Mouse (Mus musculus): ENCODE measurements around the gene Pck1. TPM values are rescaled to one million over a fixed set of nuclear protein-coding genes. Genes with fewer than 3 reads are reported as not detected.
A peak's percentile ranks its signal among the peaks of the same experiment; 100 is the strongest.

Gene Pck1
- polyA plus RNA-seq, 1 experiment from 2014 or later, result 703 TPM

DNA sequence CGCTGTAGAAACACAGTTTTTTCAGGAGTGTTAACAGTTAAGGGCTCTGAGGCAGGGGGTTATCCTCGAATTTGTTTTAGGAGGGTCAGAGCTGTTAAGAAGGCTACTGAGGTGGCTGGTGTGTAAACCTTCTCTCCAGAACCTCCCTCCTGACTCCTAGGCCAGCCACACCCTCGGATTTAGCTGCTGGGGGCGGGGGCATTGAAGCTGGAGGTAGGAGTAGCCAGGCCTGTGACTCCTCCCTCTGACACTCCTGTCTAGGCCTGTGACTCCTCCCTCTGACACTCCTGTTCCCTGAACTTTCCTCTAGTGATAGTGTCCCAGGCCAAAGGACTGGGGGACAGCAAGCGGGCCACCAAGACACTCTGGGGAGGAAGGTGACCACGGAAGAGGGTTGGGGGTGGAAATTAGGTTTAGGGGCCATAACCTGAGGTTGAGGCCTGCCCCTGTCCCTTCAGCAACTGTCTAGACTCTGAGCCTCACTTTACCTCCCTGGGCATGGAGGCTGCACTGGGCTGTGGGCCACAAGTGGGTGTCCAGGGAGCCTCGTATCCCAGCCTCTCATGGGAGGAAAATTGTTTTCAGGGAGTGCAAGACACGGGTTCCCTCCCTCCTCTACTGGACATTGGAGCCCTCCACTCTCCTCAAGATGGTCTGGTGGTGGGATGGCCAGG is 34.5 kb downstream of the Pck1 start:
- no peaks in the 10 kb centered on the region for H3K4me1 ChIP-seq (ENCODE audit: insufficient read depth)
- H3K27ac ChIP-seq (ENCODE audit: low read depth), result no peak overlapping the region
- WGBS (ENCODE audit: insufficient replicate concordance), result 23% methylated on average over 8 of the region's 8 CpGs
- H3K9me3 ChIP-seq (ENCODE audit: low read length), result no peaks in the 10 kb centered on the region
- ATAC-seq, result peak; percentile 80
- DNase-seq, result peak; percentile 61
- H3K27me3 ChIP-seq (ENCODE audit: insufficient read depth, low read length), result peaks cover 16% of the 10 kb centered on the region
- no peak overlapping the region for H3K4me2 ChIP-seq (ENCODE audit: low read depth, low read length)
- H3K4me3 ChIP-seq (ENCODE audit: low read depth, low read length), result no peak overlapping the region
- H3K9ac ChIP-seq (replicated peaks), result no peak overlapping the region
- TF ChIP-seq CTCF (IDR thresholded peaks at IDR 0.05; ENCODE audit: low read depth) (no peak), EP300 (IDR thresholded peaks at IDR 0.05; ENCODE audit: low read depth) (no peak)
- no peaks in the 10 kb centered on the region for H3K36me3 ChIP-seq (replicated peaks; ENCODE audit: insufficient read depth, low read length)

- ATAC-seq (no peak), DNase-seq (no peak)
- no peak overlapping the region for H3K4me2 ChIP-seq (ENCODE audit: low read depth, low read length)
- no peak overlapping the region for H3K27ac ChIP-seq (ENCODE audit: low read depth)
- no peak overlapping the region for H3K9ac ChIP-seq (replicated peaks)
- no peaks in the 10 kb centered on the region for H3K4me1 ChIP-seq (ENCODE audit: insufficient read depth)
- no peaks in the 10 kb centered on the region for H3K9me3 ChIP-seq (ENCODE audit: low read length)
- H3K36me3 ChIP-seq (replicated peaks; ENCODE audit: insufficient read depth, low read length), result no peaks in the 10 kb centered on the region
- H3K4me3 ChIP-seq (ENCODE audit: low read depth, low read length), result no peak overlapping the region
- 74% methylated on average over 4 of the region's 4 CpGs for WGBS (ENCODE audit: insufficient replicate concordance)
- H3K27me3 ChIP-seq (ENCODE audit: insufficient read depth, low read length), result no peaks in the 10 kb centered on the region
- TF ChIP-seq CTCF (IDR thresholded peaks at IDR 0.05; ENCODE audit: low read depth) (no peak), EP300 (IDR thresholded peaks at IDR 0.05; ENCODE audit: low read depth) (no peak)
These were observed 41.9 kb downstream of the Pck1 start for GRCm38 (mm10) chr2:173194796-173195195.

- TF ChIP-seq CTCF (IDR thresholded peaks at IDR 0.05; ENCODE audit: low read depth), result no peak
- TF ChIP-seq EP300 (IDR thresholded peaks at IDR 0.05; ENCODE audit: low read depth), result no peak
- H3K4me3 ChIP-seq (ENCODE audit: low read depth, low read length), result no peak overlapping the region
- no peaks in the 10 kb centered on the region for H3K27me3 ChIP-seq (ENCODE audit: insufficient read depth, low read length)
- WGBS (ENCODE audit: insufficient replicate concordance), result 82% methylated on average over 19 of the region's 19 CpGs
- ATAC-seq (no peak), DNase-seq (peak; percentile 8)
- no peak overlapping the region for H3K4me2 ChIP-seq (ENCODE audit: low read depth, low read length)
- no peaks in the 10 kb centered on the region for H3K36me3 ChIP-seq (replicated peaks; ENCODE audit: insufficient read depth, low read length)
- H3K27ac ChIP-seq (ENCODE audit: low read depth), result no peak overlapping the region
- H3K4me1 ChIP-seq (ENCODE audit: insufficient read depth), result no peaks in the 10 kb centered on the region
- H3K9ac ChIP-seq (replicated peaks), result no peak overlapping the region
- H3K9me3 ChIP-seq (ENCODE audit: low read length), result no peaks in the 10 kb centered on the region
These were observed 50.3 kb downstream of the Pck1 start for GRCm38 (mm10) chr2:173202924-173203689.

DNA sequence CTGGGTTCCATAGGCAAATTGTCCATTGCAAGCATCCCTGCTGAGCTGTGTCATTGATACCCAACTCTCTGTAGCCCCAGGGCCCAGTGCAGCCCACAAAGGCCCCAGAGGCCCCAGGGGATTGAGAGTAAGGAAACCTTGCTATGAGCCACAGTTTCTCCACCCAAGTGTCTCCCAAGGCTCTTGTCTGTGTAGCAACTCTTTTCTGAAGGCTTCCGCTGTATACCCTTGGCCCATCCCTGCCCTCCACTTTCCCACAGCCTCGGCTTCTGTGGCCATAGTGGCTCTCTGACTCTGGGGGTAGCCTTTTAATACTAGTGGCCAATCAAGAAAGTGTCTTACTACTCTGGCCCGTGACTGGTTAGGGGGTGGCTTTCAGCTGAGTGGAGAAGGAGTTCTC is 50.9 kb downstream of the Pck1 start:
- Histone ChIP-seq H3K27ac (ENCODE audit: low read depth) (no peak overlapping the region), H3K4me1 (ENCODE audit: insufficient read depth) (no peaks in the 10 kb centered on the region), H3K9ac (replicated peaks) (no peak overlapping the region), H3K9me3 (ENCODE audit: low read length) (no peaks in the 10 kb centered on the region), H3K36me3 (replicated peaks; ENCODE audit: insufficient read depth, low read length) (no peaks in the 10 kb centered on the region), H3K4me2 (ENCODE audit: low read depth, low read length) (no peak overlapping the region), H3K27me3 (ENCODE audit: insufficient read depth, low read length) (no peaks in the 10 kb centered on the region), H3K4me3 (ENCODE audit: low read depth, low read length) (no peak overlapping the region)
- TF ChIP-seq CTCF (IDR thresholded peaks at IDR 0.05; ENCODE audit: low read depth) (no peak), EP300 (IDR thresholded peaks at IDR 0.05; ENCODE audit: low read depth) (no peak)
- ATAC-seq, result no peak
- WGBS (ENCODE audit: insufficient replicate concordance), result 74% methylated on average over 3 of the region's 3 CpGs
- no peak for DNase-seq

- no peak overlapping the region for H3K4me3 ChIP-seq (ENCODE audit: low read depth, low read length)
- no peaks in the 10 kb centered on the region for H3K9me3 ChIP-seq (ENCODE audit: low read length)
- H3K36me3 ChIP-seq (replicated peaks; ENCODE audit: insufficient read depth, low read length), result no peaks in the 10 kb centered on the region
- no peak for TF ChIP-seq CTCF (IDR thresholded peaks at IDR 0.05; ENCODE audit: low read depth)
- TF ChIP-seq EP300 (IDR thresholded peaks at IDR 0.05; ENCODE audit: low read depth), result no peak
- H3K9ac ChIP-seq (replicated peaks), result no peak overlapping the region
- no peak overlapping the region for H3K27ac ChIP-seq (ENCODE audit: low read depth)
- 61% methylated on average over 4 of the region's 4 CpGs for WGBS (ENCODE audit: insufficient replicate concordance)
- H3K4me1 ChIP-seq (ENCODE audit: insufficient read depth), result no peaks in the 10 kb centered on the region
- H3K4me2 ChIP-seq (ENCODE audit: low read depth, low read length), result no peak overlapping the region
- DNase-seq (no peak), ATAC-seq (no peak)
- H3K27me3 ChIP-seq (ENCODE audit: insufficient read depth, low read length), result no peaks in the 10 kb centered on the region
These were observed 51.8 kb downstream of the Pck1 start for GRCm38 (mm10) chr2:173204671-173205070.

DNA sequence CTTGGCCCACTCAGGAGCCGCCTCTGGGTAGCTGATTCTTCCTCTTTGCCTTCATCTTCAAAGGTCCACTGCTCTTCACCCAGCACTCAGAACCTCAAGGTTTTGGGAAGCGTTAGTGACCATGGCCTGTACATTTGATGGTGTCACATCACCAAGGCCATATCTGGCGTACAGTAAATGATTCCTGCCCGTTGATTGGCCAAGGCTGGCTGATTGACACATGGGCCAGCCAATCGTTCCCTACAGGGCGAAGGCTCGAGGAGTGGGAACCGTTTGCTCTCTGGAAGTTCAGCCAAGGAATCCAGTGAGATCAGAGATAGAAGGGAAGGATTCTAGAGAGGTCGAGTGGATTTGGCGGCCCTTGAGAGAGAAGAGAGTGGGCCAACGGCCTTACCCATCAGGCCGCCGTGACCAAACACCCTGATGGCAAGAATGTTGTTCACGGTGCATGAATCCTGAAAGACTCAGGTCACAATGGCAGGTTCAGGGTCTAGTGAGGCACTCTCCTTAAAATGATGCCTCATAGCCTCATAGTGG is 52.8 kb downstream of the Pck1 start:
- ATAC-seq (no peak), DNase-seq (peak; percentile 8)
- WGBS (ENCODE audit: insufficient replicate concordance), result 82% methylated on average over 14 of the region's 14 CpGs
- H3K27me3 ChIP-seq (ENCODE audit: insufficient read depth, low read length), result no peaks in the 10 kb centered on the region
- H3K27ac ChIP-seq (ENCODE audit: low read depth), result no peak overlapping the region
- no peak overlapping the region for H3K4me3 ChIP-seq (ENCODE audit: low read depth, low read length)
- no peak overlapping the region for H3K9ac ChIP-seq (replicated peaks)
- no peaks in the 10 kb centered on the region for H3K36me3 ChIP-seq (replicated peaks; ENCODE audit: insufficient read depth, low read length)
- H3K9me3 ChIP-seq (ENCODE audit: low read length), result no peaks in the 10 kb centered on the region
- TF ChIP-seq CTCF (IDR thresholded peaks at IDR 0.05; ENCODE audit: low read depth), result no peak
- TF ChIP-seq EP300 (IDR thresholded peaks at IDR 0.05; ENCODE audit: low read depth), result no peak
- no peaks in the 10 kb centered on the region for H3K4me1 ChIP-seq (ENCODE audit: insufficient read depth)
- H3K4me2 ChIP-seq (ENCODE audit: low read depth, low read length), result no peak overlapping the region
